Mouse (Mus musculus): ENCODE results near the gene Cacng6.

GRCm38 (mm10) chr7:3442476-3443062 lies 18.6 kb downstream of the Cacng6 start:
- TF ChIP-seq POLR2A (IDR thresholded peaks at IDR 0.05; ENCODE audit: insufficient read length, low read depth): no peak
- peak in 2 of 3 experiments; percentile 8 to 84 for TF ChIP-seq MYOG (IDR thresholded peaks at IDR 0.05; ENCODE audit: control insufficient read depth in 1 of 3, insufficient read depth in 1 of 3, insufficient read length in 2 of 3, low read depth in 2 of 3)
- no peak for TF ChIP-seq MAX (IDR thresholded peaks at IDR 0.05; ENCODE audit: low read depth)
- TF ChIP-seq USF1 (IDR thresholded peaks at IDR 0.05; ENCODE audit: low read depth): no peak
- TF ChIP-seq POLR2AphosphoS2 (IDR thresholded peaks at IDR 0.05; ENCODE audit: insufficient read length, low read depth): no peak
- TF ChIP-seq CEBPB (IDR thresholded peaks at IDR 0.05; ENCODE audit: insufficient read depth, poor library complexity, severe bottlenecking): no peak
- no peak for TF ChIP-seq E2F4 (IDR thresholded peaks at IDR 0.05; ENCODE audit: insufficient read depth)
- peak in 2 of 3 experiments; percentile 82 to 88 for TF ChIP-seq MYOD1 (IDR thresholded peaks at IDR 0.05; ENCODE audit: control insufficient read depth in 1 of 3, insufficient read length in 2 of 3, low read depth in 2 of 3)
- TF ChIP-seq SRF (IDR thresholded peaks at IDR 0.05; ENCODE audit: control insufficient read depth, insufficient read length, low read depth): no peak
- TF ChIP-seq TCF12 (IDR thresholded peaks at IDR 0.05; ENCODE audit: insufficient read depth, poor library complexity, severe bottlenecking): peak; percentile 62

Measured in myocyte (in vitro differentiated cells).